ENCODE assay signal across 9 mouse cellular contexts in genomic region chr17:15823838-15824237, GRCm38 (mm10). TPM values are rescaled to one million over a fixed set of nuclear protein-coding genes. Genes with fewer than 3 reads are reported as not detected.
DNase-seq lines count a peak whose midpoint lies in the region; ATAC-seq lines count a peak whose summit lies in the region.
"Had no signal": no experiment of that assay in that cellular context is flagged by ENCODE, and none has a peak within 500 bp of the region (broad histone marks: within the 10 kb centered on the region; RNA-seq: fewer than 3 reads in every experiment).

No protein-coding gene starts in this region.

- H3K9ac ChIP-seq in heart, embryonic 16.5 days (ENCODE audit: low read length): no peak overlapping the region
- H3K9ac ChIP-seq in midbrain, embryonic 11.5 days (ENCODE audit: low read length): peak overlapping the region; percentile 95

- H3K27me3 ChIP-seq in heart, embryonic 16.5 days (ENCODE audit: control insufficient read depth, insufficient read depth, low read length): no peaks in the 10 kb centered on the region
- no peaks in the 10 kb centered on the region; the same call in 1 of the 2 replicates for H3K27me3 ChIP-seq in midbrain, embryonic 11.5 days (ENCODE audit: control insufficient read depth, insufficient read depth, low read length)

- intact Hi-C loops in heart, postnatal 36 days (cut with DNase I): loop anchor here (10.0 kb wide), 1 partner anchor 429 kb away; the partner anchor contains the start of gene Fam120b

- peak overlapping the region; percentile 85 for H3K4me2 ChIP-seq in heart, embryonic 16.5 days (ENCODE audit: low read depth, low read length)
- H3K4me2 ChIP-seq in midbrain, embryonic 11.5 days: peak overlapping the region; percentile 77

- no peaks in the 10 kb centered on the region for H3K36me3 ChIP-seq in heart, embryonic 16.5 days (ENCODE audit: control insufficient read depth, insufficient read depth)
- peaks cover 6% of the 10 kb centered on the region; the same call in 1 of the 2 replicates for H3K36me3 ChIP-seq in midbrain, embryonic 11.5 days (ENCODE audit: control insufficient read depth, insufficient read depth, low read length)

- ATAC-seq in heart, embryonic 16.5 days (replicated peaks; ENCODE audit: extremely low read depth, insufficient read depth, low FRiP score): no peak
- ATAC-seq in midbrain, embryonic 11.5 days (ENCODE audit: low FRiP score): no peak

- peak; percentile 91 for DNase-seq in heart, adult 11 months
- DNase-seq in heart, postnatal 36 days: no peak
- DNase-seq in NIH3T3 (ENCODE audit: low read depth): peak; percentile 75
- DNase-seq in midbrain, embryonic 11.5 days (ENCODE audit: low spot score, missing footprints): no peak
- DNase-seq in urinary bladder, postnatal 25 days (ENCODE audit: low spot score): no peak
- no peak for DNase-seq in layer of hippocampus, adult 8-10 months (ENCODE audit: low spot score in 2 of 2)
- DNase-seq in layer of hippocampus, adult 9-10 months (ENCODE audit: low spot score): no peak
- DNase-seq: kidney, postnatal 10 days had no signal

- 40% methylated on average over 3 of the region's 3 CpGs for WGBS in heart, embryonic 16.5 days
- 42% methylated on average over 3 of the region's 3 CpGs for WGBS in midbrain, embryonic 11.5 days

- no peaks in the 10 kb centered on the region for H3K9me3 ChIP-seq in heart, embryonic 16.5 days (replicated peaks; ENCODE audit: control insufficient read depth, low read length)
- H3K9me3 ChIP-seq in midbrain, embryonic 11.5 days (ENCODE audit: control insufficient read depth, low read length): no peaks in the 10 kb centered on the region

- no peak overlapping the region for H3K27ac ChIP-seq in heart, embryonic 16.5 days (ENCODE audit: low read length)
- H3K27ac ChIP-seq in midbrain, embryonic 11.5 days (ENCODE audit: low read depth, low read length): no peak overlapping the region

- H3K4me1 ChIP-seq in heart, embryonic 16.5 days (ENCODE audit: control insufficient read depth, insufficient read depth, low read length): peaks cover 28% of the 10 kb centered on the region
- peaks cover 20% of the 10 kb centered on the region for H3K4me1 ChIP-seq in midbrain, embryonic 11.5 days (ENCODE audit: control insufficient read depth, insufficient read depth, low read length)

- peak overlapping the region; percentile 93 for H3K4me3 ChIP-seq in heart, embryonic 16.5 days (ENCODE audit: low read length)
- peak overlapping the region; percentile 94 for H3K4me3 ChIP-seq in midbrain, embryonic 11.5 days (ENCODE audit: low read depth, low read length)

RNA-seq across cellular contexts. Expression of gene Rgmb, which starts 7.0 kb away (rescaled TPM):
- total RNA-seq in heart, postnatal 36 days (2021): 10 to 100 TPM; 27.9 to 29.7 TPM
- polyA plus RNA-seq in heart, embryonic 16.5 days (2015; fragmentation: Nextera tagmentation; extraction: Ambion mirVana): 8.5 and 8.9 TPM in 2 replicates
- polyA plus RNA-seq in midbrain, embryonic 11.5 days (2014; fragmentation: Nextera tagmentation; extraction: Ambion mirVana): 72.6 and 73.0 TPM in 2 replicates
- total RNA-seq in layer of hippocampus, adult 8-10 months (2022): 10 to 100 TPM; 71.9 to 79.8 (median 75.3) TPM

Comparison
In these comparisons a context has a peak if more than half of its experiments do, and no peak if none do; other contexts are left out.
1. DNase-seq: peak in heart, adult 11 months (single experiment) and NIH3T3 (single experiment); none in heart, postnatal 36 days (0 of 2), midbrain, embryonic 11.5 days (single experiment), urinary bladder, postnatal 25 days (single experiment), layer of hippocampus, adult 8-10 months (0 of 2) and layer of hippocampus, adult 9-10 months (single experiment).